Mouse (Mus musculus) E14TG2a.4 (cell line): Measurements from ENCODE around the gene Arhgap27.
A peak's percentile ranks its signal among the peaks of the same experiment; 100 is the strongest.

Experiments
- H3K27me3 ChIP-seq: 2 replicates; pipeline ENCODE4 v1.6.1; 2014; ENCODE audit warnings: low read length, control low read depth; ENCODE audit not compliant: insufficient read depth
- H3K36me3 ChIP-seq: 2 replicates; pipeline ENCODE4 v1.6.1; 2014; ENCODE audit warnings: low read length, control low read depth; ENCODE audit not compliant: insufficient read depth
- H3K4me1 ChIP-seq: replicated peaks from 2 replicates; pipeline ENCODE4 v1.6.1; 2014; ENCODE audit warnings: low read depth, low read length, control low read depth
- H3K4me3 ChIP-seq: replicated peaks from 2 replicates; pipeline ENCODE4 v1.5.1; 2014; ENCODE audit warnings: mild to moderate bottlenecking, low read length
- H3K9me3 ChIP-seq: 2 replicates; pipeline ENCODE4 v1.6.1; 2014; ENCODE audit warnings: low read length, control low read depth
- CTCF ChIP-seq: conservative IDR thresholded peaks from 2 replicates; pipeline ENCODE4 v1.5.1; 2014; ENCODE audit warnings: low read length
- NANOG ChIP-seq: IDR thresholded peaks from 2 replicates; pipeline ENCODE4 v1.6.1; 2014; ENCODE audit warnings: borderline replicate concordance, low read length, mixed read lengths
- POU5F1 ChIP-seq: IDR thresholded peaks from 2 replicates; pipeline ENCODE4 v1.6.1; 2014; ENCODE audit warnings: low read length, borderline replicate concordance

The Arhgap27 gene

GRCm38 (mm10) chr11:103404618-103405017 lies 41.1 kb upstream of the Arhgap27 start:
- Histone ChIP-seq H3K27me3 (no peaks in the 10 kb centered on the region), H3K9me3 (no peaks in the 10 kb centered on the region), H3K4me3 (peak overlapping the region; percentile 70), H3K4me1 (peaks cover 91% of the 10 kb centered on the region), H3K36me3 (peaks cover 68% of the 10 kb centered on the region)
- no peak for TF ChIP-seq NANOG
- no peak for TF ChIP-seq CTCF
- no peak for TF ChIP-seq POU5F1

GRCm38 (mm10) chr11:103403776-103404175 lies 40.3 kb upstream of the Arhgap27 start:
- TF ChIP-seq NANOG (0 out of 2 replicates have a peak, but pooled peaks have one; percentile 46), POU5F1 (no peak), CTCF (no peak)
- H3K4me3 ChIP-seq, result peak overlapping the region; percentile 70
- H3K27me3 ChIP-seq, result no peaks in the 10 kb centered on the region
- no peaks in the 10 kb centered on the region for H3K9me3 ChIP-seq
- peaks cover 68% of the 10 kb centered on the region for H3K36me3 ChIP-seq
- H3K4me1 ChIP-seq, result peaks cover 89% of the 10 kb centered on the region

- no peak for TF ChIP-seq NANOG
- TF ChIP-seq POU5F1, result no peak
- no peak for TF ChIP-seq CTCF
- H3K36me3 ChIP-seq, result peaks cover 70% of the 10 kb centered on the region
- H3K9me3 ChIP-seq, result no peaks in the 10 kb centered on the region
- H3K27me3 ChIP-seq, result no peaks in the 10 kb centered on the region
- H3K4me1 ChIP-seq, result peaks cover 81% of the 10 kb centered on the region
- H3K4me3 ChIP-seq, result peak overlapping the region; percentile 70
These were observed 39.2 kb upstream of the Arhgap27 start for GRCm38 (mm10) chr11:103402738-103403137.

GRCm38 (mm10) chr11:103402198-103402597 lies 38.7 kb upstream of the Arhgap27 start:
- H3K27me3 ChIP-seq, result no peaks in the 10 kb centered on the region
- no peaks in the 10 kb centered on the region for H3K9me3 ChIP-seq
- peak; percentile 86 for TF ChIP-seq CTCF
- no peak for TF ChIP-seq POU5F1
- peak overlapping the region; percentile 70 for H3K4me3 ChIP-seq
- H3K36me3 ChIP-seq, result peaks cover 76% of the 10 kb centered on the region
- H3K4me1 ChIP-seq, result peaks cover 77% of the 10 kb centered on the region

DNA sequence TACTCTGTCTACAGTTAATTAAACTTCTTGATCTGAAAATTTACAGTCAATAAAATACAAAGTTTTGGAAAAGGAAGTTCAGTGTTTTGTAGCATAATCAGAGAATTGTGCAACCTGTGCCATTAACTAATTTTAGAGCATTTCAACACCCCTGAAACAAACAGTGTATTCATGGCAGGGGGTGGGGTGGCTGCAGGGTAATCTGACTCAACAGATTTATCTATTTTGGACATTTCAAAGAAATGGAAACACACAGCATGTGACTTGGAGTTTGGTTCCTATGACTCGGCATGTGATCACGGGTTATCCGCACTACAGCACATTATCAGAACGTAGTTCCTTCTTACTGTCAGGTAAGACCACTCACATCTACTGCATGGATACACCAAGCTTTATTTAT lies 36.5 kb upstream of the Arhgap27 start:
- Histone ChIP-seq H3K27me3 (no peaks in the 10 kb centered on the region), H3K4me1 (peaks cover 79% of the 10 kb centered on the region), H3K36me3 (peaks cover 90% of the 10 kb centered on the region), H3K4me3 (no peak overlapping the region), H3K9me3 (no peaks in the 10 kb centered on the region)
- no peak for TF ChIP-seq CTCF
- no peak for TF ChIP-seq NANOG
- no peak for TF ChIP-seq POU5F1

- TF ChIP-seq NANOG (no peak), POU5F1 (no peak), CTCF (no peak)
- H3K4me3 ChIP-seq, result no peak overlapping the region
- H3K36me3 ChIP-seq, result peaks cover 93% of the 10 kb centered on the region
These were observed 35.6 kb upstream of the Arhgap27 start for GRCm38 (mm10) chr11:103399050-103399449.

DNA sequence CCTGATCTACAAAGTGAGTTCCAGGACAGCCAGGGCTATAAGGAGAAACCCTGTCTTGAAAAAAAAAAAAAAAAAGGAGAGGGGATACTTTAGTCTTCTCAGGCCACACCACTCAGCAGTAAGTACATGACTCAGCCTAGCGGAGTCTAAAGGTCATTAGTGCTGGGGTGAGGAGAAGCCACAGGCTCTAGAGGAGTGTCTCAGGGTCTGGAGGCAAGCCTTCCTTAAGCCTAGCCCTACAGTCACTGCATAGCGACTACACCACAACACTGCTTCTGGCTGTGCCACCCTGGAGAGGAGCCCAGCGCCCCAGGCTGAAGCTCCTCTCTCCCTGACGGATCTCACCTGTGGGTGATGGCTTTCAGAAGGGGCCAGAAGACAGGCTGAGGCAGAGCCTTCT lies 33.2 kb upstream of the Arhgap27 start:
- TF ChIP-seq CTCF (no peak), POU5F1 (no peak), NANOG (no peak)

More at GRCm38 (mm10) chr11:103399050-103399449, 35.6 kb upstream of the Arhgap27 start:
- Histone ChIP-seq H3K9me3 (no peaks in the 10 kb centered on the region), H3K4me1 (peaks cover 79% of the 10 kb centered on the region), H3K27me3 (no peaks in the 10 kb centered on the region)

DNA sequence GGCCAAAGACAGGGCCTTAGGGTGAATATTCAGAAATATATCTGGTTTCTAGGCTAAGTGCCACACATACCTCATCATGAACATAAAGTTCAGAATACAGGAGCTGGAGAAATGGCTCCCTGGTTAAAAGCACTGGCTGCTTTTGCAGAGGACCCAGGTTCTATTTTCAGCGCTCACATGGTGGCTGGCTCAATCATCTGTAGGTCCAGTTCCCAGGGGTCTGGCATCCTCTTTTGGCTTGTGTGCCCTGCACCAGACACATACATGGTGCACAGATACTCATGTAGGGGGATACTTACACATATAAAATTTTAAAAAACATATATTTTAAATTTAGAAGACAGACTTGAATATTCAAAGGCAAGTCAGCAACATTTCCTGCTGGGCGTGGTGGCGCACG lies 32.7 kb upstream of the Arhgap27 start:
- Histone ChIP-seq H3K4me1 (peaks cover 83% of the 10 kb centered on the region), H3K4me3 (no peak overlapping the region), H3K36me3 (peaks cover 98% of the 10 kb centered on the region), H3K27me3 (no peaks in the 10 kb centered on the region), H3K9me3 (no peaks in the 10 kb centered on the region)
- TF ChIP-seq NANOG (no peak), CTCF (no peak), POU5F1 (no peak)

More for the DNA sequence above, 33.2 kb upstream of the Arhgap27 start:
- no peaks in the 10 kb centered on the region for H3K27me3 ChIP-seq
- H3K4me3 ChIP-seq, result no peak overlapping the region
- peaks cover 83% of the 10 kb centered on the region for H3K4me1 ChIP-seq
- no peaks in the 10 kb centered on the region for H3K9me3 ChIP-seq
- H3K36me3 ChIP-seq, result peaks cover 98% of the 10 kb centered on the region

- no peak for TF ChIP-seq NANOG
- TF ChIP-seq POU5F1, result no peak
- TF ChIP-seq CTCF, result no peak
- Histone ChIP-seq H3K36me3 (peaks cover 99% of the 10 kb centered on the region), H3K27me3 (no peaks in the 10 kb centered on the region), H3K4me3 (no peak overlapping the region), H3K9me3 (no peaks in the 10 kb centered on the region), H3K4me1 (peaks cover 83% of the 10 kb centered on the region)
These were observed 31.1 kb upstream of the Arhgap27 start for GRCm38 (mm10) chr11:103394604-103395003.
